Mouse (Mus musculus) liver, postnatal 0 days (tissue): ENCODE measurements around the gene Krba1.

Experiments
- CTCF ChIP-seq: sonication (generic); IDR thresholded peaks from 2 replicates; pipeline ENCODE4 v1.5.1; 2016; ENCODE audit warnings: antibody characterized with exemption, low read depth
- EP300 ChIP-seq: IDR thresholded peaks from 2 replicates; pipeline ENCODE4 v1.6.1; 2016; ENCODE audit warnings: antibody characterized with exemption, low read depth, mild to moderate bottlenecking

GRCm38 (mm10) chr6:48415636-48416035 lies 20.2 kb downstream of the Krba1 start:
- TF ChIP-seq CTCF: no peak
- no peak for TF ChIP-seq EP300
